Mouse (Mus musculus) frontal cortex, adult (tissue): ENCODE measurements around the gene Med7.
A peak's percentile ranks its signal among the peaks of the same experiment; 100 is the strongest.
"Not testable (repeated sequence)": the region's sequence is repeated elsewhere in the genome, so short reads cannot be mapped to it uniquely, and the experiment has no call there.

ENCODE experiments used
- ATAC-seq: cut with Nextera tagmentation; 2 replicates; pipeline ENCODE4 v1.9.2; 2017; ENCODE audit warnings: mild to moderate bottlenecking, moderate library complexity, mixed read lengths; ENCODE audit not compliant: low TSS enrichment

The Med7 gene

DNA sequence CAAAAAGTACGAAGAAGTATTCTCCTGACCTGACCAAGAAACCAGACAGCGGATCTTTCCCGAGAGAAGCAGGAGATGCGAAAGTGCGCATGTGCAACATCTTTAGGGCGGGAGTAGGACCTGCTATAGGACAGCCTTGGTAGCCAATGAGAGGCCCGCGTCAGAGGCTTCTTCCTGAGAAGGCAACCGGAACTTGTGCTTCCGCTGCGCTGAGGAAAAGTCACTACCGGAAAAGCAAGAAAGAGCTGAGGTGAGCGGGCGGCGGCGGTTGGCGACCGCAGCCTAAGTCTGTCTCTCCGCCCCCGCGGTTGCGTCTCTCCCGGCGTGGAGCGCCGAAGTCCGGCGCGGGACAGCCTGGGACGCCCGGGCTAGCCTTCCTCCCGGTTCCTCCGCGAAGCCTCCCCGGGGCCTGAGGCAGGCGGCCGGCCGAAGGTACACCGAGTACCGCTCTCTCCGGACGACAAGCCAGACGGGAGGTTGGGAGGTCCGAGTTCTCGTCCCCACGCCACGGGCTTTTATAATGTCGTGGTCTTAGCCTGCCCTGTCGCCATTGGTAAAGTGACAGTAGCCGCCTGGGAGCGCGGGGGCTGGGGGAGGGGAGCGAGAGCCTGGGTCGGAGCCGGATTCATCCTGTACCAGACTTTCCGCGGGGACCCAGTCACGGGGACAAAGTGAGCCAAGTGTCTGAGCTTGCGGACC is at the start of gene Med7:
Gene Med7, plus strand, starts transcription at position 166 of the 699 bp plus-strand sequence.
- ATAC-seq, result peak; percentile 100

DNA sequence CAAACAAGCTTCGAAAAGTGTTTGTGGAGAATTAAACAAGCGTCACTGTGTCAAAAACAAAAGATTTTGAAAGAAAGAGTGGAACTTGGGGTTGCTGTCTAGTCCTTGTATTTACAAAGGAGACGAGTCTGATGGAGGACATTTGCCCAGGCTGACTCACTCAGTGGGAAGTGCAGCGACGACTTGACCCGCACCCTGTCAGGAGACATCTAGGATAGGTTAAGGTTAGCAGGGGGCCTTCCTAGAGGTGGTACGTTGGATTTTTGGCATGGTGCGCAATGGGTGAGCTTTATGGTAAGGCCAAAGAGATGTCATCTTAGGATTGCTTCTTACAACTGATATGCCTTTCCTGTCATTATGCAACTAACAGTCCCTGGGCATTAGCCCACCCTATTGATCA is 49.7 kb upstream of the Med7 start:
- no peak for ATAC-seq

DNA sequence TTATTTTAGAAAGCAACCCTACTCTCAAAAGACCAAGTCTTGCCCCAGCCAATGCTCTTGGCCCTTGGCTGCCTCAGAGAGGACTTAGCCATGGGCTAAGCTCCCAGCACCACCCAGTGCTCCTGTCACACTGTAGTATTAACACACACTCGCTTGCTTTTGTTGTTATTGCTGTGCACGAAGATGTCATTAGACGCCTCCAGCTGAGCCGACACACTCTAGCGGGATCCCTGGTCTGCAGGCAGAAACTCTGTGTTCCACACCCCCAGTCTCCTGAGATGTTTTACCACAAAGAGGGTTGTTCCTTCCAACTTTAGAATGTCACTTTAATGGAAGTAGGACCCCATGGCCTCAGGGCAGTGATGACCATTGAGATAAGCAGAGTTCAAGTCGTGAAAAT is 48.3 kb upstream of the Med7 start:
- ATAC-seq, result no peak

DNA sequence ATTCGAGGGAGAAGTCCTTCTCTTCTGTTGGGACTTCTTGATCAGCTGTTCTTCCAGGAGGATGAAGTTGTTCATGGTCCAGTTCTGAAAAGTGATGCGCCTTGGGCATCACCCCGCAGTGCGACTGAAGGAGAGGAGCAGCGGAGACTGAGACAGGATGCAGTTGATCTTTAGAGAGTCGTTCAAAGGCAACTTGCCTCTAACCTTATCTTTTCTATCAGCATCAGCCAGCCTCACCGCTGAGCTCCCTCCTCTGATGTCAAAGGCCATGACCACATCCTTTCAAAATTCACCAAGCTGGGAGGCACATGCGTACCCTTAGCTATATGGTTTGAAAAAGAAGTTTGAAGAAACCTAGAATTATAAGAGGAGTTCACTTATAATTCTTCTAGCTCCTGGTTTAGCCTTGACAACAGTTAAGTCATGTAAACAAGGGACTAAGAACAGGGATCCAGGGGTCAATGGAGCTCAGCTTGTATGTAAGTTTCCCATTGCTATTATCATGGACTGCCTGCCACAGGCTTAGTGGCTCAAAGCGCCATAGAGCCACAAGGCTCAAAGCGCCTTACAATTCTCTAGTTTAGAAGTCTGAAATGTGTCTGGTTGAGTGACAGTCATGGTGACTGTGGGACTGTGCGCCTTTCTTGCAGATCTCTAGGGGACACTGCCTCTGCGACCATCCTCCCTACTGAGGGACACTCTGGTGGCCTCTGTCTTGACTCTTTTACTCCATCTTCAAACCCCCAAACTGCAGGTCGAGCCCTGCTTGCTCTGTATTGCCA is 47.2 kb upstream of the Med7 start, which contains the start of gene Itk:
Gene Itk, minus strand, starts transcription at position 180 of the 782 bp plus-strand sequence.
- no peak for ATAC-seq

DNA sequence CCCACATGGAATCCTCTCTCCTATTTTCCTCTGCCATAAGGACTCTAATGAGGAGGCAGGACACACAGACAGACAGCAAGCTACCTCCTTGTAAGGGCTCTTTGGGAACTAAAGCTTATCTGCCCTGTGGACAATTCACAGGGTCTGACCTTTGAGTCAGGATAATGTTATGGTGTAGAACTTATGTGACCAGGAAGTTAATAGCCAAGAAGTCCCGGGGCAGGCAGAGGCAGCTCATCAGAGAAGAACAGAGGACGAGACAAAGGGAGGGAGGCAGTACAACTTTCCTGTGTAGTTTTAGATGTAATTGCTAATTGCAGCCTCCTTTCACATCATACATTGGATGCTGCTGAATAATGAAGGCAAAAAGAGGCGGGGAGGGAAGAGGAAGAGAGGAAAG is 46.1 kb upstream of the Med7 start:
- ATAC-seq, result no peak

DNA sequence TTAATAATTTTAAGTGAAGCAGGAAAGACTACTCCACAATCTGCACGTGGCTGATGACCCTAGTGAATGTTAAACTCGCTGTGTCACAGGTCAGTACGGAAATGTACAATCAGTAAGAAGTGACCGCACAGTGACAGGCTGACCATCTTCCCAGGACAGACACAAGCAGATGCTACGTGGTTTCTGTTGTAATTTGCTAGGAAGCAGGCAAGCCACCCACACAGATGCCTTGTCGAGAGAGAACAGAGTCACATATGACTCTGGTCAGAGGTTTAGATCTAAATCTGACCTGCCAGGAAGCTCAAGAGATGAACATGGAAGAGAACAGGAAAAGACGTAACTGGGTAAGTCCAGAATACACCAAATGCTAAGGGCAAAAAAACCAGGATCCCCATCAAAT is 43.8 kb upstream of the Med7 start:
- ATAC-seq, result no peak

DNA sequence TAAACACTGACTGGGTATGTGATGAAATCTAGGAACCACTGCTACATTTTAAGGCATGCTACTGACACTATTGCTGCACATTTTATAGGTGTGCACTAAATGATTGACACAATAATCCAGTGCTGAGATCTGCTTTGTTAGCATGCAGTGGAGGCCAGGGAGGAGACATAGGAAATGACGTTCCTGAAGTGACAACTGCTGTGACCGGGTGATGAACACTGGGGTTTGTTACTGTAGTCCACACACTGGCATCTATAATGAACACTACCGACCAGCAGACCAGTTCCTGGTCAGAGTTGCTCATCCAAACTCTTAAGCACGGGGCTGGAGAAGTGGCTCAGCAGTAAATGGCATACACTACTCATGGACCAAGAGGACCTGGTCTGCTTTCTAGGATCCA is 43.3 kb upstream of the Med7 start:
- no peak for ATAC-seq

DNA sequence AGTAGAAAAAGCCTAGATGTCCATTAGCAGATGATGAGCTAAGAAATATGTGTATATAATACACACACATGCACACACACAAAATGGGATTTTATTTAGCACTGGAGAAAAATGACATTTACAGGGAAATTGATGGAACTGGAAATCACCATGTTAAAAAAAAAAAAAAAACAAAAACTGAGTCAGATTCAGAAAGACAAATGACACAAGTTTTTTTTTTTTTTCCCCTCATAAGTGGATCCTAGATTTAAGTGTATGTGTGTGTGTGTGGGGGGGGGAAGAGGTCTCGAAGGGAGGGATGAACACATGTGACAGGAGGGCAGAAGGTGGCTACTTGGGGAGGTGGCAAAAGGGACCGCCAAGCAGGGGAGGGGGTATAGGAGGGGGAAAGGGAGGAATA is 41.6 kb upstream of the Med7 start:
- no peak for ATAC-seq

DNA sequence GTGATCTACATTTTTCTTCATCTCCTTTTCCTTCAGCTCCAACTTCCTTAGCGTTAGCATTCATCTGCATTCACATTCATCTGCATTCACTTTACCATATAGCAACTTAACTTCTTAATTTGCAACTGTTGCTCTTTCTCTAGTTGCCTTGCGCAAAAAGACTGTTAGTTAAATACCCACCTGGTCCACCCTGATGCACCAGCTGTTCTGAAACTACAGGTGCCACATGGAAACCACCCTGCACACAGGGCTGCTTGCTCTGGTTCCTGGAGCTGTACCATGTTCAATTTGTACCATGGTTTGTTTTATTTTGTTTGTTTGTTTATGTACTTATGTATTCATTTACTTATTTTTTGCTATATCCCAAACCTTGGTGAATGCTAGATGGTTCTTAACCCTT is 41.0 kb upstream of the Med7 start:
- ATAC-seq, result no peak

DNA sequence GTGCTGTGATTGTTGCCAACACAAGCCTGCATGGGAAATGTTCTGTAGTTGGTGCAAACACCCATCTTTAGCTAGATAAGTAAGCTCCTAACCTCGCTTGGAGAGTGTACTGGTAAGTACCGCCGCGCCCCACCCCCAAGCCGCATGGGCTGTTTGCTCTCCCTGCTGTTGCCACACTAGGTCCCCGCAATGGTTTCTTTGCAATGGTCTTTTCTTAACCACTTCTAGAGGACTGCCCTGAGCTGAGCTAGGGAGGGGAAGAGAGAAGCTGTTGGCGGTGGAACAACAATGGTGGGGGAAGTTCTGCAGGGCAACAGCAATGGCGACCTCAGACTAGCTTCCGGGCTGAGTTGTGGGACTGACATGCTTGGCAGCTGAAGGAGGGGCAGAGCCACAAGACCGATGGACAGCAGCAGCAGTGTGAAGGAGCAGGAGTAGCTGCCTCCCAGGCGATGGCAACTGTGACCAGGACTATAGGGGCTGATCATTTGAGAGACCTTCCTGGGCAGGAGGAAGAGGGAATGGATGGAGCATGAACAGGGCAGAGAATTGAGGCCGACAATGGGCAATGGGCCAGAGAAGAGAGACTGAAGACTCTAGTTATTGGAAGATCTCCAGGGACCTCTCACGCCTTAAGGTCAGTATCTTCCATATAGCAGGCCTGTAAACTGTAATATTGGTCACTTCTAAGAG is 40.4 kb upstream of the Med7 start, which contains the start of gene Fam71b:
Gene Fam71b, plus strand, starts transcription at position 393 of the 693 bp plus-strand sequence.
- ATAC-seq, result no peak

DNA sequence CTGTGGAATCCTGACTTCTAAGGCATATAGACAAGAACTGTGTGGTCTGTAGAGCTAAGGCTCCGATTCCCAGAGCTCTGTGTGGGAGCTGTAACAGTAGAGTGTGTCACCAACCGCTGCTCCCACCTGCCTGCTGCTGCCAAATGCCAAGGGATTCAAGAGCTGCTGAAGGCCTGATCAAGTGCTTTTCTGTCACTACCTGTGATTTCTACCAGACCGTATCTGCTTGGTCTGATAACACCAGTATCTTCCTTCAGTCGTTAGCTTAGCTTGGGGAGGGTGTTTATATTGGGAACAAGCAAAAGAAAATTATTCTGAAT is 39.9 kb upstream of the Med7 start:
- ATAC-seq, result peak; percentile 86

DNA sequence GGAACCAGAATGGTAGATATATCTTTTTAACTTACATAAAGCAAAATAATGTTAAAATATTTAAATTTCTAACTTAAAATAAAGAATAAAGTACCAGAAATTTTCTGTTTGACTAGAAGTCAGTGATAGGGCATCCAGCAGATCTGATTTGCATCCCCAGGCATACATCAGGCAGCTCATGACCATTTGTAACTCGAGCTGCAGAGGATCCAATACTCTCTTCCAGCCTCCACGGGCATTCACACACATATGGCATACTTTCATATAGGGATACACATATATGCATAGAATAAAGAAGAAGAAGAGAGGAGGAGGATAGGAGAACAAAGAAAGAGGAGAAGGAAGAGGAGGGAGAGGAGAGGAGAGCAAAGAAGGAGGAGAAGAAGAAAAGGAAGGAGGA is 38.8 kb upstream of the Med7 start:
- ATAC-seq, result no peak

DNA sequence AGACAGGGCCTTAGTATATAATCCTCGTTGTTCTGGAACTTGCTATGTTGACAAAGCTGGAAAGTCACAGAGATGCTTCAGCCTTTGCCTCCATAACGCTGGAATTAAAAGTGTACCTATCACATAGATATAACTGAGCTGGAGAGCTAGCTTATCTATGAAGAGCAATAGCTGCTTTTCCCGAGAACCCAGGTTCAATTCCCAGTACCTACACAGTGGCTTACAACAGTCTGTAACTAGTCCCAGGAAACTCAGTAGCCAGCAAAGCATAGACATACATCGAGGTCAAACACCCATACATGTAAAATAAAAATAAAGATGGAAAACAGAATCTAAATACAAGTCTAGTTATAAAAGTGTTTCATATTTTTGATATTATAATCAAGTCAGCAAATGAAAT is 38.3 kb upstream of the Med7 start:
- ATAC-seq, result no peak

DNA sequence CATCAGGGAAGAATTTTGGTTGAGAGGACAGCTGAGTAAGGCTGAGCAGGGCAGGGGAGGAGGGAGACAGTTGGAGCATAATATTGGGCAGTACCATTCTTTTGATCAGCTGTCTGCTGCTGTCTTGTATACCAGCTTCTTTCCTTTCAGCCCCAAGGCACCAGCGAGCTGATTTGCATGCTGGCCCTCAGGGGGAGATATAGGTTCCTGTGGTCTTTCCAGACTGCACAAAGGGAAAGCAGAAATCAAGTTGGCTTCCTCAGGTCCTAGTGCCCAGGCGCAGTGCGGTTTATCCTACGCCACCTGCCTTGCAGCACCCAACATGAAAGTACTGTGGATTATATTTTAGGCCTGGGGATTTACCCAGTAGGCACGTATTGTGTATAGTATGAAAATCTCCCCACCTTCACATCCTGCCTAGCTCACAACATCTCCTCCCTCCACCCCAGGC is 37.8 kb upstream of the Med7 start:
- ATAC-seq, result no peak

DNA sequence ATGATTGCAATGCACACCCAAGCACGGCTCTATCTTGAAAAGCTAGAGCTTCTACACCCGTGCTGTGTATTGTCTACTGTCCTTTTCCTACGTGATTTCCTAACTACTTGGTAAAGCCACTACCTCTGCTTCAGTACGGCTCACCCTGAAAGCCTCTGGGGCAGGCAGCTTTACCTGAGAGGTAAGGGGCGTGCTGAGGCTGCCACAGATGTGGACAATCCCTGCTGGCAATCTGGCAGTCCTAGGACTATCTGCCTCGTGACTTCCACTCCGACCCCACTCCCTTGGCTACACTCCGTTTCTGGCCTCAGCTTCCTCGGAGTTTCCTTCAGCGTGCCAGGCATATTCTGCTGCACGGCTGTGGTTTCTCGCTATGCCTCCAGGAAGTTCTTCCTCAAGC is 35.2 kb upstream of the Med7 start:
- ATAC-seq, result no peak

DNA sequence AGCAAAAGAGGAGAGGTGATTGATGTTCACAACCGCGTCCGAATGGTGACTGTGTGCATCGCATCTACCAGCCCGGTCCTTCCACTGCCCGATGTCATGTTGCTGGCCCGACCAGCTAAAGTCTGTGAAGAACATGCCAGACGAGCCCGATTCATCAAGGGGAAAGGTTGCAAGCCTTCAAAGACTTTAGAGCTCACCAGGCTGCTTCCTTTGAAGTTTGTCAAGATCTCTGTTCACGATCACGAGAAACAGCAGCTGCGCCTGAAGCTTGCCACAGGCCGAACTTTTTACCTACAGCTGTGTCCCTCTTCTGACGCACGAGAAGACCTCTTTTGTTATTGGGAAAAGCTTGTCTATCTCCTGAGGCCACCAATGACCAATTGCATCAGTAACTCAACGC is 31.7 kb upstream of the Med7 start:
- ATAC-seq, result no peak

DNA sequence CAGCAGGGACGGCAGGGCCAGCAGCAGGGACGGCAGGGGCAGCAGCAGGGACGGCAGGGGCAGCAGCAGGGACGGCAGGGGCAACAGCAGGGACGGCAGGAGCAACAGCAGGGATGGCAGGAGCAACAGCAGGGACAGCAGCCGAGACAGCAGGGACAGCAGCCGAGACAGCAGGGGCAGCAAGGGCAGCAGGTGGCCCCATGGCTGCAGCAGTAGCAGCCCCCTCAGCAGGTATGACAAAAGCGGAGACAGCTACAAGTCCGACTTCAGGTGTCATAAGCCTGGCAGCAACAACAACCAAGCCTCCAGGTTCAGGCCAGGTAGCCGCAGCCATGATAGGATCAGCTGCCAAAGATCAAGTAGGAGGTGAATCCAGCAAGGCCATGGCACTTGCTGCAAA is 30.0 kb upstream of the Med7 start:
- no peak for ATAC-seq

DNA sequence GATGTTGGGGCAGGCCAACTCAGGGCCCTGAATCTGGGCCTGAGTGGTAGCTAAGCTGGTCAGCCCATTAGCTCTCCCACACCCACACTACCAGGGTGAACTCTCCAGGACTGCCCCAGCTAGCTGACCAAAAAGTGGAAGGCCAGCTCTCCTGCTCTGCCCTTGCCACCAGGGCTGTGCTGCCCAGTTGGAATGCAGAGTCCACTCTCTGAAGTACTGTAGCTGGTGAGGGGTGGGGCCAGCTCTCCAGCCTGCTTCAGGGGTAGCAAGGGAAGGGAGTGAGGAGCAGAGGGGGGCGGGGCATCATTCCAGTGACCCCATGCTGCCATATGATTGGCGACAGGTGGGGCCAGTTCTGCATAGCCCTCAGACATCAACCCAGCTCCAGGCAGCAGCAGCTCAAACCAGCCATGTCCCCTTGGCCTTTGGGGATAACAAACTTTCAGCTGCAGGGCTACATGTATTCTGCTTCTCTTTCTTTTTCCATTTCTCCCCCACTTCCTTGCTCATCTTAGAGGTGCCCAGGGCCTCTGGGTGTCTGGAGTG is 26.6 kb upstream of the Med7 start:
- ATAC-seq, result no peak

DNA sequence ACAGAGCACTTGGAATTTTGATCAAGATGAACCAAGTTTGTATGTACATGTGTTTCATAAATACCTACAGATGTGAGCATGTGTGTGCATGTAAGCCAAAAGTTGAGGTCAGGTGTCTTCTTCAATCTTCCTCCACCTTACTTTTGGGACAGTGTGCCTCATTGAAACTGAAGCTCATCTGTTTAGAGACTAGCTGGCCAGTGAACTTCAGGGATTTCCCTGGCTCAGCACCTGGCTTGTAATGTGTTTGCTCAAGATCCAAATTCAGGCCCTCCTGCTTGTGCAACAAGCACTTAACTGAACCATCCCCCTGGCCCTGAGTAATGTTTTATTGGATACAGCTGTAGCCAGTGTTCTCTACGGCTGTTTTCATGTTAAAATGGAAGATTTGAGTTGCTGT is 18.3 kb upstream of the Med7 start:
- ATAC-seq, result no peak

DNA sequence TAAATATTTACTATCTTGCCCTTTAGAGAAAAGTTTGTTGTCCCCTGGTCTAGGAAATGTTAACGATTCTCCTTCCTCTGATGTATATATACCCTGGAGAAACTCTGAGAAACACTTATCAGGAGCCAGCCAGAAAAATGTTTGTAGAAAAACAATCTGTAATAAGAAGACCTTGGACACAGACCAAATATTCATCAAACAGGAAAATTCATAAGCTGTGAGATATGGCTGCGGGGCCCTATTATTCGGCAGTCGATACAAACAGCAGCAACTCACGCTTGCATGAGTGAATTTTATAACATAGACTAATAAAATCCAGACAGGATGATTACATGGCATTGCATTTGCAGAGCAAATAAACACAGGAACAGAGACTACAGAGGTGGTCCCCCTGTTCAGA is 17.9 kb upstream of the Med7 start:
- ATAC-seq, result no peak

DNA sequence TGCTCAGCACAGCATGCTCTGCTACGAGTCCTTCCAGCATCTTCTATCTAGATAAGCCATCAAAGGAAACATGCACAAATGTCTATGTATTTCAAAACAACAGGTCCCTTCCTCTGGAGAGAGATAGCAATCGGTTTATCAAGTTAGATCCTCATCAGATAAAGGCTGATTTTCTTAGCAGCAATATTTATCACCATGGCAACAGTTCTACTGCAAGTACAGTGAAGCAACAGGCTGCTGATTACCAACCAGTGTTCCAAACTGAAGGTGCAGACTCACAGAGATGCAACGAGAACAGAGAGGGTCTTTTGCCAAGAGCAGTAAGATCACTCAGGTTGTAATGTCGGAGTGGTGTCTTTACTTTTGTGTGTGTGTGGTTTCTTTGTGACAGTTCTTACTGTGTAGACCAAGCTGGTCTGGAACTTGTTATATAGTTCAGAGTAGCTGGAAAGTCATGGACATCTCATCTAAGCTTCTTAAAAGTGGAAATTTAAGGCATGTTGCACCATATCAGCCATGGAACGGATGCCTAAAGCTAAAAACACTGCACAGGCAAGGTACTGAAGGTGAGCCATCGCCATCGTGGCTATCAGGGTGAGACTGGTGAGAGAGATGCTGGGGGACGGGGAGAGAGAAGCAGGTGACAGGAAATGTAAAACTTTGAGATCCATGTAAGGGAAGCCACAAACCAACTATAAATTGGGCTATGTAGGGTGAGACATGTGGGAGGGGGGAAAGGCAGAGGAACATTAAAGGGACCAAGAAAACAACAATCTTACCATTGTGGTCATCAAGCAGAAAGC is 15.4 kb upstream of the Med7 start:
- no peak for ATAC-seq

DNA sequence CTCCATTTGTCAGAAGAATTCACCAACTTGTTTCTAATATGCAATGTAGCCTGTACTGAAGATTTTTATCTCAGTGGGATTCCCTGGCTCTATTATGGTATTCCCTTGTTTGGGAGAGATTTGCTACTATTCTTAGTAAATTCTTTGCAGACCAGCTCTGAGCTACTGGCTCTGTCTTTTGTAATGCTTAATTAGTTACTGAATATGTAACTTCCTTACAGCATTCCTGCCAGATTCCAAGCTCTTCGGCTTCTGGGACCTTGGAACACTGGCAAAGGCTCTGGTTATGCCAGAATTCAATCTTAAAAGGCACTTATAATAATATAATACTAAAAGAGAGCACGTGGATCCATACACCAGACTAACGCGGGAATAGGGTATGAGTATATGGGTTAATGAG is 8.6 kb upstream of the Med7 start:
- not testable (repeated sequence) for ATAC-seq
